In genomic region chr8:123280302-123281094, GRCm38 (mm10) we compare ENCODE assay signal across 19 mouse cellular contexts. TPM values are rescaled to one million over a fixed set of nuclear protein-coding genes. Genes with fewer than 3 reads are reported as not detected.
DNase-seq lines count a peak whose midpoint lies in the region; TF ChIP-seq lines count a peak whose summit lies in the region.
"Had no signal": no experiment of that assay in that cellular context is flagged by ENCODE, and none has a peak within 500 bp of the region (broad histone marks: within the 10 kb centered on the region; RNA-seq: fewer than 3 reads in every experiment).

No protein-coding gene starts in this region.

- H3K4me1 ChIP-seq in lung, adult 2 months (ENCODE audit: control insufficient read depth, insufficient read depth, low read length), result 0 out of 2 replicates have a peak, but pooled peaks cover 3% of the 10 kb centered on the region
- H3K4me1 ChIP-seq in megakaryocyte, embryonic 14.5 days, result peaks cover 8% of the 10 kb centered on the region; the same call in 1 of the 2 replicates
- H3K4me1 ChIP-seq: forebrain, embryonic 15.5 days; hindbrain, embryonic 10.5 days; midbrain, embryonic 10.5 days had no signal

- H3K4me3 ChIP-seq in lung, adult 2 months (replicated peaks; ENCODE audit: extremely low read depth, low read depth, low read length), result no peak overlapping the region
- peak overlapping the region; percentile 20 for H3K4me3 ChIP-seq in megakaryocyte, embryonic 14.5 days (replicated peaks)
- H3K4me3 ChIP-seq: forebrain, embryonic 15.5 days; heart, embryonic 12.5 days; hindbrain, embryonic 10.5 days; midbrain, embryonic 10.5 days had no signal

- no peak for TF ChIP-seq POLR2A in lung, adult 2 months (IDR thresholded peaks at IDR 0.05; ENCODE audit: borderline replicate concordance, extremely low read depth, low read depth, low read length)

- H3K36me3 ChIP-seq in megakaryocyte, embryonic 14.5 days (replicated peaks; ENCODE audit: low read length), result peaks cover 70% of the 10 kb centered on the region
- H3K36me3 ChIP-seq: forebrain, embryonic 15.5 days had no signal

- 88% methylated on average over 13 of the region's 13 CpGs for WGBS in lung, adult 2 months

- no peaks in the 10 kb centered on the region for H3K9me3 ChIP-seq in megakaryocyte, embryonic 14.5 days
- H3K9me3 ChIP-seq: forebrain, embryonic 15.5 days; heart, embryonic 12.5 days; hindbrain, embryonic 10.5 days; midbrain, embryonic 10.5 days had no signal

- DNase-seq in lung, postnatal 25 days (ENCODE audit: low spot score), result peak; percentile 23
- DNase-seq in lung, adult 2 months, result no peak
- peak; percentile 83 for DNase-seq in fat pad, adult 2 months (ENCODE audit: extremely low read depth, low read depth, low spot score)
- DNase-seq in layer of hippocampus, adult 18-20 months (ENCODE audit: low spot score in 2 of 2), result no peak
- DNase-seq in testis, postnatal 10 days (ENCODE audit: low spot score), result no peak
- no peak for DNase-seq in spleen, postnatal 4 days (ENCODE audit: low spot score in 2 of 2)
- DNase-seq: adrenal gland, adult 2 months; cerebellum, adult 2 months; cerebellum, postnatal 36 days; gastrocnemius, postnatal 10 days; heart, adult 18-20 months; heart, postnatal 10 days; kidney, postnatal 25 days; lung, postnatal 14 days had no signal

- TF ChIP-seq CTCF in lung, adult 2 months (IDR thresholded peaks at IDR 0.05; ENCODE audit: insufficient read depth, low read length), result no peak

- H3K27me3 ChIP-seq in megakaryocyte, embryonic 14.5 days (replicated peaks), result no peaks in the 10 kb centered on the region
- H3K27me3 ChIP-seq: forebrain, embryonic 15.5 days; heart, embryonic 12.5 days had no signal

RNA-seq across cellular contexts. Expression of gene Vps9d1, which starts 26.4 kb away (rescaled TPM):
- polyA plus RNA-seq in lung, adult 2 months (2012; rRNA removed), result 83.9 and 94.4 TPM in 2 replicates
- polyA plus RNA-seq in megakaryocyte, embryonic 14.5 days (2012; ENCODE audit: insufficient read depth, low replicate concordance), result 49.9 and 179 TPM in 2 replicates
- 10 to 100 TPM; 49.1 to 54.5 TPM for total RNA-seq in layer of hippocampus, adult 18-20 months (2021)

RNA-seq across cellular contexts. Expression of gene Zfp276, which starts 26.5 kb away (rescaled TPM):
- polyA plus RNA-seq in lung, adult 2 months (2012; rRNA removed), result 34.1 and 37.8 TPM in 2 replicates
- 5.0 and 11.6 TPM in 2 replicates for polyA plus RNA-seq in megakaryocyte, embryonic 14.5 days (2012; ENCODE audit: insufficient read depth, low replicate concordance)
- 10 to 100 TPM; 22.8 to 26.0 TPM for total RNA-seq in layer of hippocampus, adult 18-20 months (2021)

RNA-seq across cellular contexts. Expression of gene Fanca, which starts 37.9 kb away (rescaled TPM):
- polyA plus RNA-seq in lung, adult 2 months (2012; rRNA removed), result 17.8 and 21.8 TPM in 2 replicates
- polyA plus RNA-seq in megakaryocyte, embryonic 14.5 days (2012; ENCODE audit: insufficient read depth, low replicate concordance), result 16.5 and 24.3 TPM in 2 replicates
- 1 to 10 TPM; 1.2 to 1.7 TPM for total RNA-seq in layer of hippocampus, adult 18-20 months (2021)

RNA-seq across cellular contexts. Expression of gene Spata2l, which starts 44.5 kb away (rescaled TPM):
- 8.3 and 9.6 TPM in 2 replicates for polyA plus RNA-seq in lung, adult 2 months (2012; rRNA removed)
- polyA plus RNA-seq in megakaryocyte, embryonic 14.5 days (2012; ENCODE audit: insufficient read depth, low replicate concordance), result 5.3 and 6.1 TPM in 2 replicates
- 10 to 100 TPM; 75.1 to 75.8 TPM for total RNA-seq in layer of hippocampus, adult 18-20 months (2021)

RNA-seq across cellular contexts. Expression of gene Spire2, which starts 52.0 kb away (rescaled TPM):
- 5.2 TPM in 2 replicates for polyA plus RNA-seq in lung, adult 2 months (2012; rRNA removed)
- polyA plus RNA-seq in megakaryocyte, embryonic 14.5 days (2012; ENCODE audit: insufficient read depth, low replicate concordance), result 0.47 TPM in 1 of 2 replicates, not detected in the other
- 10 to 100 TPM; 17.0 TPM for total RNA-seq in layer of hippocampus, adult 18-20 months (2021)

Comparison
In these comparisons a context has a peak if more than half of its experiments do, and no peak if none do; other contexts are left out.
1. DNase-seq: peak in lung, postnatal 25 days (single experiment) and fat pad, adult 2 months (single experiment); none in lung, adult 2 months (single experiment), layer of hippocampus, adult 18-20 months (0 of 2), testis, postnatal 10 days (single experiment) and spleen, postnatal 4 days (0 of 2).